In the genomic region with DNA sequence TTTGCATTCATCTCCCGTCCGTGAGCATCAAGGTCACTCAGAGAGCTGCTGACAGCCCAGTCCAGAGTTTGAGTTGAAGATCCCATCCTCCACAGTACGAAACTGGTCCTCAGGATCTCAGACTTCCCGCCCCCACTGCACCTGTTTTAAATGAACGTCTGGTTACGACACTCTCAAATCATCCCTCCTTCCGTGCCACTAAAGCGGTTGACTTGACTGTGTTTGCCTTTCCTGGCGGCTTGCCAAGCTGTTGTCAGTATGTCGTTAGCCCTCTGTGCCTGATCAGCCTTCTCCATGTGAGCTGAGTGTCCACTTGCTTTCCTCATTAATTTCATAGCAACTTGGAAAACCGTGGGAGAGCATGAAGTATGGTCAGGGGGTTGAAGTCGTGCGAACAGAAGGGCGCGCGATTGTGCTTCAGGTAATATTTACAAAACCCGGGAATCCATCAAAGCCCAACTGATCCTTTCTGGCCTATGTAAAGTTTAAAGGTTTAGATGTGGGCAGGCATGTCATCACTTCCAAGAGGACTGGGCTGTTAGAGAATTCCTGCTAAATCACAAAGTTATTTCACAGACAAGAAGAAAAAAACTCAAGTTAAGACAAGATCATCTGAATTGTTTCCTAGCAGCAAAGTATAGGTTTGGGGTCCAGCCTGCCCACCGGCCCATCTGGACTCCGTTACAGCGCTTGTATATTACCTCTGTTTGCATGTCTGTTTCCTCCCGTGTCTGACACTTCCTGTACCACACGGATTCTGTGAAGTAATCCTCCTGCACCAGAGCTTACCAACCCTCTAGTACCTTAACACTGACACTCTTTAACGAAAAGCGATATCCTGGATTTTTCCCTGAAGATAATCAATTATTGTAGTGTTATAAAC, we compare ENCODE assay signal across 8 mouse cellular contexts.
DNase-seq lines count a peak whose midpoint lies in the region; ATAC-seq and TF ChIP-seq lines count a peak whose summit lies in the region.
"Had no signal": no experiment of that assay in that cellular context is flagged by ENCODE, and none has a peak within 500 bp of the region (broad histone marks: within the 10 kb centered on the region; RNA-seq: fewer than 3 reads in every experiment).

No protein-coding gene starts in this region.

- ATAC-seq in lung, embryonic 14.5 days (ENCODE audit: insufficient read depth): no peak
- ATAC-seq in embryonic facial prominence, embryonic 13.5 days (ENCODE audit: insufficient number of reproducible peaks, insufficient read depth, low FRiP score, low TSS enrichment, low read depth): no peak
- peak; percentile 74 for ATAC-seq in liver, postnatal 0 days

- no peak overlapping the region for H3K27ac ChIP-seq in lung, embryonic 14.5 days (ENCODE audit: low read depth)
- no peak overlapping the region for H3K27ac ChIP-seq in embryonic facial prominence, embryonic 13.5 days
- peak overlapping the region; percentile 80 for H3K27ac ChIP-seq in liver, postnatal 0 days (ENCODE audit: low read depth)
- H3K27ac ChIP-seq: limb, embryonic 15.5 days had no signal

- TF ChIP-seq EP300 in liver, postnatal 0 days (IDR thresholded peaks at IDR 0.05; ENCODE audit: low read depth): no peak; the same call in 1 of the 2 replicates

- H3K4me2 ChIP-seq in lung, embryonic 14.5 days: no peak overlapping the region
- peak overlapping the region; percentile 11; the same call in 1 of the 2 replicates for H3K4me2 ChIP-seq in embryonic facial prominence, embryonic 13.5 days
- peak overlapping the region; percentile 68 for H3K4me2 ChIP-seq in liver, postnatal 0 days (ENCODE audit: low read depth, low read length)
- H3K4me2 ChIP-seq: limb, embryonic 15.5 days had no signal

- TF ChIP-seq CTCF in lung, embryonic 14.5 days (IDR thresholded peaks at IDR 0.05; ENCODE audit: low read depth): no peak
- TF ChIP-seq CTCF in liver, postnatal 0 days (IDR thresholded peaks at IDR 0.05; ENCODE audit: low read depth): no peak

- no peaks in the 10 kb centered on the region for H3K27me3 ChIP-seq in lung, embryonic 14.5 days (ENCODE audit: insufficient read depth, low read length)
- H3K27me3 ChIP-seq in embryonic facial prominence, embryonic 13.5 days: no peaks in the 10 kb centered on the region
- no peaks in the 10 kb centered on the region for H3K27me3 ChIP-seq in liver, postnatal 0 days (ENCODE audit: insufficient read depth, low read length)
- H3K27me3 ChIP-seq: limb, embryonic 15.5 days had no signal

- H3K36me3 ChIP-seq in lung, embryonic 14.5 days (ENCODE audit: insufficient read depth): 0 out of 2 replicates have a peak, but pooled peaks cover 3% of the 10 kb centered on the region
- H3K36me3 ChIP-seq in embryonic facial prominence, embryonic 13.5 days: no peaks in the 10 kb centered on the region
- no peaks in the 10 kb centered on the region for H3K36me3 ChIP-seq in liver, postnatal 0 days (replicated peaks; ENCODE audit: insufficient read depth, low read length)
- H3K36me3 ChIP-seq: limb, embryonic 15.5 days had no signal

- no peak overlapping the region for H3K9ac ChIP-seq in lung, embryonic 14.5 days
- H3K9ac ChIP-seq in embryonic facial prominence, embryonic 13.5 days: no peak overlapping the region
- 0 out of 2 replicates have a peak overlapping the region, but pooled peaks have one; percentile 16 for H3K9ac ChIP-seq in liver, postnatal 0 days (replicated peaks)
- H3K9ac ChIP-seq: limb, embryonic 15.5 days had no signal

- H3K9me3 ChIP-seq in lung, embryonic 14.5 days (ENCODE audit: low read depth, low read length): no peaks in the 10 kb centered on the region
- H3K9me3 ChIP-seq in embryonic facial prominence, embryonic 13.5 days: no peaks in the 10 kb centered on the region
- no peaks in the 10 kb centered on the region for H3K9me3 ChIP-seq in liver, postnatal 0 days (ENCODE audit: low read length)
- H3K9me3 ChIP-seq: limb, embryonic 15.5 days had no signal

- peak; percentile 78 for DNase-seq in lung, embryonic 14.5 days
- DNase-seq in lung, postnatal 36 days: no peak
- DNase-seq in adrenal gland, postnatal 14 days: peak; percentile 75
- peak; percentile 70 for DNase-seq in liver, postnatal 0 days
- DNase-seq in right cerebral cortex, adult 18-20 months: no peak
- no peak for DNase-seq in urinary bladder, postnatal 14 days (ENCODE audit: low spot score)

- H3K4me3 ChIP-seq in lung, embryonic 14.5 days (ENCODE audit: low read depth, low read length): no peak overlapping the region
- no peak overlapping the region for H3K4me3 ChIP-seq in embryonic facial prominence, embryonic 13.5 days
- peak overlapping the region; percentile 38 for H3K4me3 ChIP-seq in liver, postnatal 0 days (ENCODE audit: low read depth, low read length)
- H3K4me3 ChIP-seq: limb, embryonic 15.5 days had no signal

- 46% methylated on average over 24 of the region's 24 CpGs for whole genome bisulfite sequencing in lung, embryonic 14.5 days
- 41% methylated on average over 24 of the region's 24 CpGs for WGBS in embryonic facial prominence, embryonic 13.5 days
- 57% methylated on average over 24 of the region's 24 CpGs for WGBS in liver, postnatal 0 days (ENCODE audit: insufficient replicate concordance)

- 0 out of 2 replicates have a peak, but pooled peaks cover 2% of the 10 kb centered on the region for H3K4me1 ChIP-seq in lung, embryonic 14.5 days (ENCODE audit: insufficient read depth)
- peaks cover 14% of the 10 kb centered on the region for H3K4me1 ChIP-seq in embryonic facial prominence, embryonic 13.5 days
- no peaks in the 10 kb centered on the region; the same call in 1 of the 2 replicates for H3K4me1 ChIP-seq in liver, postnatal 0 days (ENCODE audit: insufficient read depth)

Comparison
In these comparisons a context has a peak if more than half of its experiments do, and no peak if none do; other contexts are left out.
1. DNase-seq: peak in lung, embryonic 14.5 days (single experiment), adrenal gland, postnatal 14 days (single experiment) and liver, postnatal 0 days (single experiment); none in lung, postnatal 36 days (single experiment), right cerebral cortex, adult 18-20 months (single experiment) and urinary bladder, postnatal 14 days (single experiment).